Mouse (Mus musculus): ENCODE results near the gene Lbhd1.

DNA sequence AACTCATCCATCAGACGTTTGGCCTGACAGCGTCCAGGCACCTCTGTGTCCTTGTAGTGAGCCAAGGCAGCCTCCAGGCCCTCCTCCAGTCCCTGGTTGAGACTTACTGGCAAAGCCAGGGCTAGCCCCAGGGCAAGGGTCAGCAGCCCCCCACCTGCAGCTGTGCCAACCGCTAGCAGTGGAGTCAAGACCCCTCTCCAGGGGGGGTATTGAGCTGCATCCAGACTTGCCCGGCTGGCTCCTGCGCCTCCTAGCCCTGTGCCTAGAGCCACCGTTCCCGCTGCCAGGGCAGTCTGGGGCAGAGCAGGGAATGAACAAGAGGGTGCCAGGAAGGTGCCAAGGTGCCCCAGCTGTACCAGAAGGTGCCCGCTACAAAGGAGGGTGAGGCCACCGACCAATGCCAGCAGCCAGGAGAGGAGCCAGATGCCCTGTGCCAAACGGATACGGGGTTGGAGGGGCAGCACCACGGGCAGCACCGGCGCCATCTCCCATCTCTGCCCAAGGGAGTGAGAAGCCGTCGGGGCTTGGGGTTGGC is 45.2 kb downstream of the Lbhd1 start:
- TF ChIP-seq CTCF (IDR thresholded peaks at IDR 0.05; ENCODE audit: low read depth, low read length) (no peak), POLR2A (IDR thresholded peaks at IDR 0.05; ENCODE audit: extremely low read depth, insufficient read depth, low read length) (no peak)
